Mouse (Mus musculus): ENCODE measurements at regions not wholly inside any gene's neighbourhood (a gene's known extent, or its start where the extent isn't known, plus 50 kb on each side); places are given as distances from the start of the nearest gene placed in this dataset.

DNA sequence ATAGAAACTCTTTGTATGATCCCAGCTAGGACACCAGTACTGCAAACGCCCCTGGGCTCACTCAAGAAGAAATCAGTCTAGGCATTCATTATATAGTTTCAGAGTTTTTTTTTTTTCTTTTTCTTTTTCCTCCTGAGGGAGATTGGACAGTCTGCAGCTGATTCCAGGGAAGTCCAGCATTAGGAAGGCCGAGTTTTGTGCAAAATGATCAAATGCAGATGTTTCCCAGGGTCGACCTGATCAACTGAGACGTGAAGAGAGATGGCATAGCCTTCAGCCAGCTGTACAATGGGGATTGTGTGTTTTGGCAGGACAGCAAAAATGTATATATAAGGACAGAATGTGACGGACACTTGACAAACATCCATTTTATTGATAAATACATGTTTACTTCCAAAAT is 107.7 kb upstream of the Six2 start:
- no peaks in the 10 kb centered on the region for H3K9me3 ChIP-seq (ENCODE audit: low read length)
- H3K27me3 ChIP-seq (ENCODE audit: insufficient read depth, low read length), result peaks cover 37% of the 10 kb centered on the region
- no peak for TF ChIP-seq POU5F1 (IDR thresholded peaks at IDR 0.05; ENCODE audit: borderline replicate concordance, low read length)
- TF ChIP-seq CTCF (conservative IDR thresholded peaks at IDR 0.05; ENCODE audit: low read length), result no peak
- TF ChIP-seq NANOG (IDR thresholded peaks at IDR 0.05; ENCODE audit: borderline replicate concordance, low read length), result no peak
- H3K36me3 ChIP-seq (ENCODE audit: insufficient read depth, low read length), result no peaks in the 10 kb centered on the region
- H3K4me1 ChIP-seq (replicated peaks; ENCODE audit: low read depth, low read length), result peaks cover 18% of the 10 kb centered on the region
- H3K4me3 ChIP-seq (replicated peaks; ENCODE audit: low read length), result no peak overlapping the region

DNA sequence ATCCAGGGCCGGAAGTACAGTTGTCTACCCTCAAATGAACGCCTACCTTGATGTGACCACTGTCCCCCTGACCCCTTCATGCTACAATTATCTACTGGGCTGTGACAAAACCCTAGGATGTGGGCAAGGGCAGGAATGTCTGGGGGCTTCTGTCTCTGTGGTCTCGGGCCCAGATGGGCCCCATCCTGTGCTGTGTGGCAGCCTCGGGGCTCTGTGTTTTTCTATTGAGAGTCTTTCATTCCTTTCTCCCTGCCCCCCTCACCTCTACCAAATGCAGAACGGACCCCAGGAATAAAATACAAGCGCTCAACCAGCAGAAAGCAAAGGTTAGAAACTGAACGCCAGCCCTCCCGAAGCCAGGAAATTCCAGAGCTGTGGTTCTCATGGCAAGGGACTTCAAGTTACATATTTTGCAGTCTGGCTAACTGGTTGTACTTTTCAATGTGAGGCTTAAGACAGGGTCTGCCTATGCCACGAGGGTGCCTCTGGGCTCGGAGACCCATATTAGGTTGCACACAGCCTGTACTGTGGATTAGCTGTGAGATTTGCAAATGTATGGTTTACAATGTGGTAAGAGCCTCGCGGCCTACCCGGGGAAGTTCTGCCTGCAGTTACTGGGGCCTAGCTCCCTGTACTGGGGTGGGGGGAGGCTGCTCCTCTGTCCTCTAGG is 97.7 kb upstream of the Six2 start:
- H3K4me1 ChIP-seq (replicated peaks; ENCODE audit: low read depth, low read length), result peaks cover 9% of the 10 kb centered on the region
- TF ChIP-seq POU5F1 (IDR thresholded peaks at IDR 0.05; ENCODE audit: borderline replicate concordance, low read length), result no peak
- TF ChIP-seq NANOG (IDR thresholded peaks at IDR 0.05; ENCODE audit: borderline replicate concordance, low read length), result no peak
- TF ChIP-seq CTCF (conservative IDR thresholded peaks at IDR 0.05; ENCODE audit: low read length), result no peak
- H3K36me3 ChIP-seq (ENCODE audit: insufficient read depth, low read length), result no peaks in the 10 kb centered on the region
- peaks cover 38% of the 10 kb centered on the region for H3K27me3 ChIP-seq (ENCODE audit: insufficient read depth, low read length)
- no peaks in the 10 kb centered on the region for H3K9me3 ChIP-seq (ENCODE audit: low read length)
- no peak overlapping the region for H3K4me3 ChIP-seq (replicated peaks; ENCODE audit: low read length)

DNA sequence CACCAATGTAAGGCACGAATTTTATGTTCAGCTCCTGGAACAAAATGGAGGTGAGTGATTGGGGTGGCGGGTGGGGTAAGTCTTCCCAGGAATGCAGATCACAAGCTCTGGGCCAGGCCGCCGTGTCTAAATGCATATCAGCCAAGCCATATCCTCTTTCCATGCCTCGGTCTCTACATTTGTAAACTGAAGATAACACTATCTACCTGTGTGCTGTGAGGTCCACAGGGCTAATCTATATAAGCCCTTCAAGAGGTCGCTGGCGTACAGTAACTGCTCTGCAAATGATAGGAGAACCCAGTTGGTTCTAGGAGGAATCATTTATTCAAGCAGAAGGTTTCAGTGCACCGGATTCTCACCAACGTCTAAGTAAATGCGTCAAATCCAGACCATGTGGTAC is 92.4 kb upstream of the Six2 start:
- Histone ChIP-seq H3K9me3 (ENCODE audit: low read length) (peaks cover 10% of the 10 kb centered on the region), H3K4me3 (replicated peaks; ENCODE audit: low read length) (no peak overlapping the region), H3K36me3 (ENCODE audit: insufficient read depth, low read length) (no peaks in the 10 kb centered on the region), H3K27me3 (ENCODE audit: insufficient read depth, low read length) (peaks cover 16% of the 10 kb centered on the region), H3K4me1 (replicated peaks; ENCODE audit: low read depth, low read length) (peaks cover under 1% of the 10 kb centered on the region; the same call in 1 of the 2 replicates)
- TF ChIP-seq NANOG (IDR thresholded peaks at IDR 0.05; ENCODE audit: borderline replicate concordance, low read length) (no peak), POU5F1 (IDR thresholded peaks at IDR 0.05; ENCODE audit: borderline replicate concordance, low read length) (no peak), CTCF (conservative IDR thresholded peaks at IDR 0.05; ENCODE audit: low read length) (no peak)

DNA sequence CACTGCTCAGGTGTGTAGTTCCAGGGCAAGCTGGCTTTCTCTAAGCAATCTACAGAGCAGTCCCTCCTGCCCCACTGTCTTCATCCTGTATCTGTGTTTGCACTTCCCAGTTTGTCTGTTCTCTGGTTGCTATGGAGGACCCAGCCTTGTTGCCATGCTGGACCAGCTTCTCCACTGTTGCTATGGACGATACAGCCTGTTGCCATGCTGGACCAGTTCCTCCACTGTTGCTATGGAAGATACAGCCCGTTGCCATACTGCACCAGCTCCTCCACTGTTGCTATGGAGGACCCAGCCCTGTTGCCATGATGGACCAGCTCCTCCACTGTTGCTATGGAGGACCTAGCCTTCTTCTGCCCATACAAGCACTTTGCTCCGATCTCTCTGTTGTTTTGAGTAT is 88.8 kb upstream of the Six2 start:
- H3K4me3 ChIP-seq (replicated peaks; ENCODE audit: low read length), result no peak overlapping the region
- H3K27me3 ChIP-seq (ENCODE audit: insufficient read depth, low read length), result peaks cover 17% of the 10 kb centered on the region; the same call in 1 of the 2 replicates
- H3K36me3 ChIP-seq (ENCODE audit: insufficient read depth, low read length), result no peaks in the 10 kb centered on the region
- no peak for TF ChIP-seq NANOG (IDR thresholded peaks at IDR 0.05; ENCODE audit: borderline replicate concordance, low read length)
- TF ChIP-seq CTCF (conservative IDR thresholded peaks at IDR 0.05; ENCODE audit: low read length), result no peak
- TF ChIP-seq POU5F1 (IDR thresholded peaks at IDR 0.05; ENCODE audit: borderline replicate concordance, low read length), result no peak
- H3K4me1 ChIP-seq (replicated peaks; ENCODE audit: low read depth, low read length), result no peaks in the 10 kb centered on the region
- H3K9me3 ChIP-seq (ENCODE audit: low read length), result peaks cover 12% of the 10 kb centered on the region

DNA sequence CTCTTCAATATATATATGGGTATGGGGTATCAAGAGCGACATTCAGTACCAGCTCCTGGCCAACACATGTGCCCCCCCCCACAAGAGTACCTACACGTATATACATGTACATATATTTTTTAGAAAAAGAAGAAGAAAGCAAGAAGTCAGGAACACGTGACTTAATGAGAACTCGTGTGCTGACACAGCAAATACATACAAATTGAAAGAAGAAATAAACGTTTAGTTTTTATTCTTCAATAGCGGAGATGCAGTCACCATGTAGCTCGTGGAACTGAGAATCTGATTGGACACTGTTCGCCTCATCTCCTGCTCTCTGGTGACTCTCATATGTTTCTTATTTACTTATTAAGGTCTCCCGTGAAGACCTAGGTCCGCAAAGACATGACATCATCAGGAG is 80.3 kb upstream of the Six2 start:
- TF ChIP-seq POU5F1 (IDR thresholded peaks at IDR 0.05; ENCODE audit: borderline replicate concordance, low read length) (no peak), NANOG (IDR thresholded peaks at IDR 0.05; ENCODE audit: borderline replicate concordance, low read length) (no peak), CTCF (conservative IDR thresholded peaks at IDR 0.05; ENCODE audit: low read length) (no peak)
- H3K4me1 ChIP-seq (replicated peaks; ENCODE audit: low read depth, low read length), result peaks cover 19% of the 10 kb centered on the region
- H3K36me3 ChIP-seq (ENCODE audit: insufficient read depth, low read length), result no peaks in the 10 kb centered on the region
- peaks cover 38% of the 10 kb centered on the region for H3K27me3 ChIP-seq (ENCODE audit: insufficient read depth, low read length)
- peaks cover 14% of the 10 kb centered on the region for H3K9me3 ChIP-seq (ENCODE audit: low read length)
- no peak overlapping the region for H3K4me3 ChIP-seq (replicated peaks; ENCODE audit: low read length)

DNA sequence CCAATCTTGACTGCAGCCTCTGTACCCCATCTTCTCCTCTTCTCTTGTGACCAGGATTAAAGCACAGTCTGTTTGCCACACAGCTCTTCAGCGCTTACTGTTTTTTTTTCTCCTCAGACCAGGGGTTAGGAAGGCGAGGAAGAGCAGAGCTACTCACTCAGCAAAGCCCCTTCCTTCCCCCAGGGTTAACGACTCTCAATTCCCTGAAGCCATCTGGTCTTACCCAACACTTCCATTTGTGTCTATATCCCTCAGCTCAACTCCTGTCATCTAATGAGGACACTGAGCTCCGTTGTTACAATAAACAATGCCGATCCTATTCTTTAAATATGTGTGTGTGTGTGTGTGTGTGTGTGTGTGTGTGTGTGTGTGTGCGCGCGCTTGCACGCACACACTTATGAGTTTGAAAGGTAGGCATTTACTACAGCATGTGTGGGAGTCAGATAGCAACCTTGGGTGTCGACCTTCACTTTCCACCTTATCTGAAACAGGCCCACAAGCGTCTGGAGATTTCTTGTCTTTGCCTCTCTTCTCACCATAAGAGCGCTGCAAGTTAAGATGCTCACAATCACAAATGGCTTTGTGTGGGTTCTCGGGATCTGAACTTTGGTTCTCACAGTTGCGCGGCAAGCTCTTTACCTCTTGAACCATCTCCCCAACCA is 79.3 kb upstream of the Six2 start:
- Histone ChIP-seq H3K36me3 (ENCODE audit: insufficient read depth, low read length) (no peaks in the 10 kb centered on the region), H3K4me1 (replicated peaks; ENCODE audit: low read depth, low read length) (peaks cover 19% of the 10 kb centered on the region), H3K9me3 (ENCODE audit: low read length) (peaks cover 16% of the 10 kb centered on the region), H3K27me3 (ENCODE audit: insufficient read depth, low read length) (peaks cover 40% of the 10 kb centered on the region), H3K4me3 (replicated peaks; ENCODE audit: low read length) (0 out of 2 replicates have a peak overlapping the region, but pooled peaks have one; percentile 10)
- TF ChIP-seq NANOG (IDR thresholded peaks at IDR 0.05; ENCODE audit: borderline replicate concordance, low read length) (no peak), CTCF (conservative IDR thresholded peaks at IDR 0.05; ENCODE audit: low read length) (no peak), POU5F1 (IDR thresholded peaks at IDR 0.05; ENCODE audit: borderline replicate concordance, low read length) (no peak)

DNA sequence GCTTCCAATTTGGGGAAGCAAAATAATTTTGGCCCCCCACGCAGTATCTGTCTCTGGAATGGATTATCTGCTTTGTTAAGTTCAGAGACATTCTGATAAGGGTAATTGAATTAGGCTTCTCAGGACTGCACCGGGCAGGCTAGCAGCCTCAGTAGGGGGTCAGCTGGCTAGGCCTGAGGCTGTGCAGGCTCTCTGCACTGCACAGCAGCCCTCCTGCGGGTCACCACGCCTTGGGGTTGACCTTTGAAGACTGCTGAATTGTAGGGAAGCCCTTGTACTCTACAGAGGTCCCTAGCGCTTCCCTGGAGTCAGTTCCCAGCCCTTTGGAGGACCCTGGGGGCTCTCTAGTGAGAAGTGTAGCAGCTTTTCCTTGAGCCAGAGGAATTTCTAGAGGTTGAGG is 78.5 kb upstream of the Six2 start:
- Histone ChIP-seq H3K4me3 (replicated peaks; ENCODE audit: low read length) (0 out of 2 replicates have a peak overlapping the region, but pooled peaks have one; percentile 10), H3K36me3 (ENCODE audit: insufficient read depth, low read length) (no peaks in the 10 kb centered on the region), H3K9me3 (ENCODE audit: low read length) (peaks cover 20% of the 10 kb centered on the region), H3K4me1 (replicated peaks; ENCODE audit: low read depth, low read length) (peaks cover 19% of the 10 kb centered on the region), H3K27me3 (ENCODE audit: insufficient read depth, low read length) (peaks cover 42% of the 10 kb centered on the region)
- TF ChIP-seq POU5F1 (IDR thresholded peaks at IDR 0.05; ENCODE audit: borderline replicate concordance, low read length), result no peak
- TF ChIP-seq CTCF (conservative IDR thresholded peaks at IDR 0.05; ENCODE audit: low read length), result no peak
- TF ChIP-seq NANOG (IDR thresholded peaks at IDR 0.05; ENCODE audit: borderline replicate concordance, low read length), result no peak; the same call in 1 of the 2 replicates

DNA sequence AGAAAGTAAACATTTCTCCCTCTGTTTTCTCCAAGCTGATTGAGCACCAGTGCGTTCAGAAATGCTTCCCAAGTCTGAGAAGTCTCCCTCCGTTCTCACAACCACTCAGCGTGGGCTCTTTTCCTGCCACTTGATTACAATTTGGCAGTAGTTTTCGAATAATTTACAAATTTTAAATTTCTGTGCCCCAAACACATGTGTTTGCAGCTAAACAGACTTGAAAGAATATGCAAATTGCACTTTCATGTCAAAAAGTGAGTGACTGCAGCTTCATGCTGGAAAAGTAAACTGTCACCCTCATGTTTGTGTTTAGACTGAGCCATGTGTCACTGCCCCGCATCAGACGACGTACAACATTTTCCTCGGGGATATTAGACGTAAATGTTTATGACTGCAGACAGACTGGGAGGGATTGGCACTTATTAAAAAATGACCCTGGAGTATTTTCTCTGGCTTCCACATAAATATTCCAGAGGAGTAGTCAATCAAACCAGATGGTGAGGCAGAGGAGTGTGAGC is 70.6 kb upstream of the Six2 start:
- Histone ChIP-seq H3K9me3 (ENCODE audit: low read length) (peaks cover 9% of the 10 kb centered on the region), H3K27me3 (ENCODE audit: insufficient read depth, low read length) (peaks cover 7% of the 10 kb centered on the region; the same call in 1 of the 2 replicates), H3K4me3 (replicated peaks; ENCODE audit: low read length) (no peak overlapping the region), H3K4me1 (replicated peaks; ENCODE audit: low read depth, low read length) (no peaks in the 10 kb centered on the region), H3K36me3 (ENCODE audit: insufficient read depth, low read length) (no peaks in the 10 kb centered on the region)
- TF ChIP-seq POU5F1 (IDR thresholded peaks at IDR 0.05; ENCODE audit: borderline replicate concordance, low read length) (no peak), CTCF (conservative IDR thresholded peaks at IDR 0.05; ENCODE audit: low read length) (no peak), NANOG (IDR thresholded peaks at IDR 0.05; ENCODE audit: borderline replicate concordance, low read length) (no peak)

Measured in E14TG2a.4 (cell line).